Mouse (Mus musculus) neural tube, embryonic 14.5 days (tissue): ENCODE data around the gene Megf8. TPM values are rescaled to one million over a fixed set of nuclear protein-coding genes. Genes with fewer than 3 reads are reported as not detected.
A peak's percentile ranks its signal among the peaks of the same experiment; 100 is the strongest.
"Not testable (repeated sequence)": the region's sequence is repeated elsewhere in the genome, so short reads cannot be mapped to it uniquely, and the experiment has no call there.

Experiments used
- ATAC-seq: fragments of 200-750 bp; cut with Nextera tagmentation; 2 replicates; pipeline ENCODE4 v1.8.0; 2017; ENCODE audit warnings: low read depth, mild to moderate bottlenecking, moderate TSS enrichment, moderate library complexity
- H3K27ac ChIP-seq: fragments of 300-500 bp; sonication (generic); 2 replicates; pipeline ENCODE4 v1.5.1; 2014; ENCODE audit warnings: low read depth, mild to moderate bottlenecking, control low read depth, low read length, moderate library complexity, mixed read lengths
- H3K27me3 ChIP-seq: fragments of 300-500 bp; sonication (generic); 2 replicates; pipeline ENCODE4 v1.6.1; 2014; ENCODE audit warnings: low read length; ENCODE audit not compliant: control insufficient read depth, insufficient read depth
- H3K36me3 ChIP-seq: fragments of 300-500 bp; sonication (generic); 2 replicates; pipeline ENCODE4 v1.6.1; 2014; ENCODE audit warnings: low read length, mixed read lengths; ENCODE audit not compliant: control insufficient read depth, insufficient read depth
- H3K4me1 ChIP-seq: fragments of 300-500 bp; sonication (generic); 2 replicates; pipeline ENCODE4 v1.6.1; 2014; ENCODE audit warnings: low read length; ENCODE audit not compliant: control insufficient read depth, insufficient read depth
- H3K4me2 ChIP-seq: fragments of 300-500 bp; sonication (generic); 2 replicates; pipeline ENCODE4 v1.6.1; 2014; ENCODE audit warnings: mild to moderate bottlenecking, low read depth, low read length, control low read depth
- H3K4me3 ChIP-seq: fragments of 300-500 bp; sonication (generic); 2 replicates; pipeline ENCODE4 v1.5.1; 2014; ENCODE audit warnings: low read depth, low read length, control low read depth, mixed read lengths
- H3K9ac ChIP-seq: fragments of 300-500 bp; sonication (generic); replicated peaks from 2 replicates; pipeline ENCODE4 v1.6.1; 2014; ENCODE audit warnings: low read depth, mild to moderate bottlenecking, control low read depth, low read length, mixed read lengths
- H3K9me3 ChIP-seq: fragments of 300-500 bp; sonication (generic); 2 replicates; pipeline ENCODE4 v1.6.1; 2016; ENCODE audit warnings: low read length; ENCODE audit not compliant: control insufficient read depth
- WGBS: fragments of 180-500 bp; shearing (Covaris S2); extraction: QIAGEN DNeasy Blood & Tissue Kit; methylation state at CpG from one replicate; pipeline ENCODE4 v1.1.7; 2014; 5-methylcytosine and 5-hydroxymethylcytosine counted together
- polyA plus RNA-seq: library from polyadenylated mRNA; unstranded; fragments of >200 nt; fragmentation: Nextera tagmentation; extraction: Ambion mirVana; gene quantifications from 2 replicates; pipeline ENCODE4 v1.2.1, GENCODE M21; 2014

Gene Megf8
- polyA plus RNA-seq, 1 experiment from 2014 or later = 22.6 TPM

DNA sequence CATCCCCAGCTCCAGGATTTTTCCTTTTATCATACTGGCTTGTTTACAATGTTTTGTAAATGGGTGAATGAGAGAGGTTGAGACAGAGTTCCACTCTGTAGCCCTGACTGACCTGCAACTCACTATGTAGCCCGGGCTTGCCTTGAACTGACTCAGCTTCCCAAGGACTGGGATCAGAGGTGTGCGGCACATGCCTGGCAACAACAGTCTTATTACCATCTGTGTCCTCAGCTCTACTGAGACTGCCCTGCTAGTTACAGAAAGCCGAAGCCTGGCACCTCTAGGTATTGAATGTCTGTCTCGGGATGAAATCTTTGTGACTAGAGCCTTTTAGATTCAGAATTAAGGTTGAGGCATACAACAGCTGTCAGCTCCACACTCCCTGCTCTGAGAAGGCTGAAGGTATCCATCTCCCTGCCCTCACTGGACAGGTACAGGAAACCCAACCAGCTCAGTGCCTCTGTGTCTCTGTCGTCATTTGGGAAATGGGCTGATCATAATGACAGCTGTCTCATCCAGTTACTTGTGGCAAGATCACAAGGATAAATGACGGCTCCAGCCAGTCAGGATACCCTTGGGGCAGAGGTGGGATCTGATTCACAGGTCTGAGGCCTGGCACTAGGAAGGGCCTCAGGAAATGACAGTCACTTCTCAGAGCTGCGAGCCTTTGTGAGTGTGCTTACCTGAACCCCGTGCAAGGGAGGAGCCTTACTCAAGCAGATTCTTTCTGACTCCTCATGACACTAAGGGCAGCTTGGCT lies 76.7 kb downstream of the Megf8 start:
- WGBS = 74% methylated on average over 8 of the region's 8 CpGs
- Histone ChIP-seq H3K27ac (no peak overlapping the region), H3K36me3 (no peaks in the 10 kb centered on the region), H3K4me3 (peak overlapping the region; percentile 43), H3K4me2 (peak overlapping the region; percentile 72), H3K27me3 (no peaks in the 10 kb centered on the region), H3K4me1 (peaks cover 30% of the 10 kb centered on the region), H3K9me3 (no peaks in the 10 kb centered on the region), H3K9ac (peak overlapping the region; percentile 50; the same call in 1 of the 2 replicates)
- no peak for ATAC-seq

DNA sequence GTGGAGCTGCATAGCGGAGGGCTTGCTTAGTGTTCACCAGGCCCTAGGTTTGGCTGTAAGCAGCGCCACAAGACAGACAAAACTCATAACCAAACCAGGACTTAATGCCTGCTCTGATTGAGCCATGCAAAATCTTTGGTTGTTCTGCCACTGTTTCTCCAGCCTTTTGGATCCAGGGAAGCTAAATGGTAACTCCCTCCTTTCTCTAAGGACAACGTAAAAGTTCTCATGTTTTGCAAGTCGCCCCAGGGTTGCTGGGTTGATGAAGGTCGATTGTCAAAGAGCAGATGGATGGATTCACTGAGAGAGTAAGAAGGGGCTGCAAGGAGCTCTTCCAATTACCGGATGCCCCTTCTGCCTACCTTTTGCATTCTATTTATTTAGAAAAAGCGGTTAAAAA lies 77.8 kb downstream of the Megf8 start:
- no peak for ATAC-seq
- Histone ChIP-seq H3K4me2 (peak overlapping the region; percentile 72), H3K27me3 (no peaks in the 10 kb centered on the region), H3K9ac (peak overlapping the region; percentile 50), H3K27ac (peak overlapping the region; percentile 55; the same call in 1 of the 2 replicates), H3K9me3 (no peaks in the 10 kb centered on the region), H3K36me3 (no peaks in the 10 kb centered on the region), H3K4me1 (peaks cover 30% of the 10 kb centered on the region), H3K4me3 (peak overlapping the region; percentile 43)
- 12% methylated on average over 7 of the region's 7 CpGs for WGBS

DNA sequence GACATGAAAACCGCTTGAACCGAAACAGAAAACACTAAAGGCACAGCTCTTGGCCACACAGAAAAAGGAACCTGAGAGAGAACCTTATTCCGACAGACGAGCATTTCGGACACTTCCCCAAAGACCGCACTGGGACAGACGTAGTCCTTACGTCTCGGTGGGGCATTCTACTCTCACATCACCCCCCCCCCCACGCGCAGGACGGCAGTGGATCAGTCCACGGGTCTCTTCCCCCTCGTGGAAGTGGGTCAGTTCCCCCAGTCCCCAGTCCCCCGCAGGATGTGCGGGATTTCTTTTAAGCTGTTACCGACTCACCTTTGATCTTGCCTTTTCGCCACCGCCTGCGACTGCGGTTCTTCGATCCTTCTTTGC lies 78.2 kb downstream of the Megf8 start:
- peak overlapping the region; percentile 72 for H3K4me2 ChIP-seq
- H3K27ac ChIP-seq = peak overlapping the region; percentile 55
- H3K4me1 ChIP-seq = peaks cover 26% of the 10 kb centered on the region
- no peaks in the 10 kb centered on the region for H3K9me3 ChIP-seq
- no peaks in the 10 kb centered on the region for H3K27me3 ChIP-seq
- no peaks in the 10 kb centered on the region for H3K36me3 ChIP-seq
- 2% methylated on average over 22 of the region's 22 CpGs for WGBS
- peak; percentile 69 for ATAC-seq
- peak overlapping the region; percentile 50 for H3K9ac ChIP-seq
- peak overlapping the region; percentile 43 for H3K4me3 ChIP-seq

DNA sequence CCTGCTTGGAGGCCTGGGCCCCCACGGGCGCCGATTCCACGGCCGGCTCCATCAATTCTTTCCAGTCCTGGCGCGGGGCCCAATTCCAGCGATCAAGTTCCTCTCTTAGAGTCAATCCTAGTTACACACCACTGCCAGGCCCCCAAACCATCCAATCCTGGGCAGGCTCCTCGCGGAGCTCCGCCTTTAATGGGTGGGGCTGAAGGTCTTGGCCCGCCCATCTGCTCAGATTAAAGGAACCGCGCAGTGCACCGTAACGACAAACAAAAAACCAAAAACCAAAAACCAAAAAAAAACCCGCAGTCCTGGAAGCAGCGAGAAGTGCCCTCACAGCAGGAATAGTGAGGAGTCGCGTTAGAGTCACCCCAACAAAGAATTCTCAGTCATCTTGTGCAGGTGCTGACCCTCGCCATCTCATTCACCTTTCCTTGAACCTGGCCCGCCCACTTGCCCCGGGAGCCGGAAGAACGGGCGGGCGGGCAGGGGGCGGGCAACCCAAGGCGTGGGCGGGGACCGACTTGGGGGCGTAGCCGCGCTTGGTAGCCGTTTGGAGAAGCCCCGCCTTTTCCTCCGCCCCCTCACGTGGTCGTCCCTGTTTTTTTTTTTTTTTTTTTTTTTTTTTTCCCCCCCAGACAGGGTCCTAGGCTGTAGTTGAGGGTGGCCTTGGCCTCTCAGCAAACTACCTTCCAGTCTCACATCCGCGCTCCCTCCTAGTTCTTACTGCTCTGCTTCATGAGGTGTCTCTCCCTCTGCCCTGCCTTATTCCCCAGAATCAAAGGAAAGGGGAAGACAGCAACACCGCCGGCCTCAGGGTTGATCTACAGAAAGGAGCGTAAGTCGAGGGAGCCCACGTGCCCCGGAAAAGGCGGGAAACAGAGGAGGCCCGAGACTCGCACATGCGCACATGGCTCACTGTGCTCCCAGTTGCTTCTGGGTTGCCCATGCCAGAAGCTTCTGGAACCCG lies 78.9 kb downstream of the Megf8 start:
- Histone ChIP-seq H3K4me1 (peaks cover 23% of the 10 kb centered on the region), H3K27ac (peak overlapping the region; percentile 55), H3K4me2 (peak overlapping the region; percentile 72), H3K9ac (peak overlapping the region; percentile 50), H3K4me3 (peak overlapping the region; percentile 43), H3K27me3 (no peaks in the 10 kb centered on the region), H3K36me3 (no peaks in the 10 kb centered on the region), H3K9me3 (no peaks in the 10 kb centered on the region)
- ATAC-seq = peak; percentile 97
- 5% methylated on average over 51 of the region's 52 CpGs for WGBS

DNA sequence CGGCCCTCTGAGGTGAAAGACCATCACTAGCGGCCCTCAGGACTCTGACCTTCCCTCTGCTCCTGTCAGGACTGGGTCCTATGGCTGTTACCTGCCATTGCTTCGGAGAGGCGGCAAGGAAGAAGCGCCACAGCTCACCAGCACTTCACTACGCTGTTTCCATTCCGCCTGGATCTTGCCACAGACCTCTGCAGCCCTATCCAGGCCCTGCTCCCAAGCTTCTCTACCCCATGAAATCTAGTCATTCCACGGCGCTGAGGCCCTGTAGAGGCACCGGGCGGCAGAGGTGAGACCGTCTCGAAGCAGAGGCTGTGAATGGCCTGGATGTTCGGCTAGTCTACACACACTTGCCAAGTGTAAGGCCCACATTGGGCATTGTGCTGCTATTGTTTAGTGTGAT lies 79.7 kb downstream of the Megf8 start:
- peak overlapping the region; percentile 72 for H3K4me2 ChIP-seq
- H3K27ac ChIP-seq = no peak overlapping the region
- no peaks in the 10 kb centered on the region for H3K36me3 ChIP-seq
- peak; percentile 1; the same call in 1 of the 2 replicates for ATAC-seq
- peak overlapping the region; percentile 43; the same call in 1 of the 2 replicates for H3K4me3 ChIP-seq
- H3K9ac ChIP-seq = no peak overlapping the region
- peaks cover 23% of the 10 kb centered on the region for H3K4me1 ChIP-seq
- no peaks in the 10 kb centered on the region for H3K9me3 ChIP-seq
- 87% methylated on average over 14 of the region's 14 CpGs for WGBS
- H3K27me3 ChIP-seq = no peaks in the 10 kb centered on the region

DNA sequence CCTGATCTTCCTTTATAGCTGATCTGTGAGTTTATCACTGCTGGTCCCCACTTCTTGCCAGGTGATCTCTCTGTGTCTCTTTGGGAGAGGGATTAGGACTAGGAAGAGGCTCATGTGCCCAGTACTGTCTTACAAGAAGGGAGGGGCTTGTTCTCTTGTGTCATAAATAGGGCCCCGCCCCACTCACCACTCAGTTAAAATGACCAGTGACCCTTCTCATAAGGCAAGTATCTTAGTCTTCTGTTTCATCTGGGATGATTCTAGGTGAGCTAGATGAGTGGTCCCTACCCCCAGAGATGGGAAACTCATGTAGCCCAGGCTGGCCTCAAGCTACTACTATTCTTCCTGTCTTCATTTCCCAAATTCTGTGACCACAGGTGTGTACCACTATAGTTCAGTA lies 81.6 kb downstream of the Megf8 start, which contains the start of gene Lipe:
TSS of gene Lipe (minus strand) at position 101 of the 400 bp plus-strand sequence.
- Histone ChIP-seq H3K9me3 (no peaks in the 10 kb centered on the region), H3K27me3 (no peaks in the 10 kb centered on the region), H3K27ac (no peak within 1 kb of the TSS), H3K4me2 (no peak within 1 kb of the TSS), H3K4me3 (no peak within 1 kb of the TSS), H3K4me1 (peaks cover 18% of the 10 kb centered on the region), H3K36me3 (no peaks in the 10 kb centered on the region), H3K9ac (no peak within 1 kb of the TSS)
- no peak for ATAC-seq
- WGBS = 100% methylated on average over 1 of the region's 1 CpGs

DNA sequence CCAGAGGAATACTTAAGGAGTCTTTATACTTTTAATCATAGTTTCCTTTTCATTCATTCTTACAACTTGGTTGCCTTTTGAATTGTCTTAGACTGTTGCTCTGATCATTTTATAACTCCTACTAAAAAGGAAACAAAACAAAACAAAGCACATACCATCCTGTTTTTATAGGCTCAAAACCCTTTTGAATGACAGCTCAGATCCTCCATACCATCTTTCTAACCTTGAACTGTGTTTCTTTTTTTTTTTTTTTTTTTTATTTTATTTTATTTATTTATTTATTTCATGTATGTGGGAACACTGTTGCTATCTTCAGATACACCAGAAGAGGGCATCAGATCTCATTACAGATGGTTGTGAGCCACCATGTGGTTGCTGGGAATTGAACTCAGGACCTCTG lies 82.1 kb downstream of the Megf8 start:
- not testable (repeated sequence) for H3K27ac ChIP-seq, H3K36me3 ChIP-seq, H3K4me2 ChIP-seq, H3K9ac ChIP-seq, ATAC-seq, H3K4me3 ChIP-seq, H3K27me3 ChIP-seq, H3K9me3 ChIP-seq
- H3K4me1 ChIP-seq = peaks cover 14% of the 10 kb centered on the region

DNA sequence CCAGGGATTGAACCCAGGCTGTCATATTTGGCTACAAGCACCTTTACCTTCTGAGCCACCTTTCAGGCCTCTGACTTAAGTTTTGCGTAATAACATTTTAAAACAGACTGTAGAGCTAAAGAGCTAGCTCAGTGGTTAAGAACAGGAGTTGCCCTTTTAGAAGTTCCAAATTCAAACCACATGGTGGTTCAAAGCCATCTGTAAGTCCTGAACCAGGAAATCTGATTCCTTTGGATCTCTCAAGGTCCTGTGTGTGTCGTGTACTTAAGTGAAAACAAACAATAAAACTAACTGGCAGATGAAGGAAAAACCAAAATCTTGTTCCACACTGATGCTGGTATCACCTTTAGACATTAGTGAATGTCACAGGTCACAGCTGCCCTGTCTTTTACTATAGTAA lies 84.6 kb downstream of the Megf8 start:
- no peaks in the 10 kb centered on the region for H3K27me3 ChIP-seq
- no peak for ATAC-seq
- H3K36me3 ChIP-seq = no peaks in the 10 kb centered on the region
- no peak overlapping the region for H3K9ac ChIP-seq
- no peaks in the 10 kb centered on the region for H3K4me1 ChIP-seq
- WGBS = 71% methylated on average over 2 of the region's 2 CpGs
- no peaks in the 10 kb centered on the region for H3K9me3 ChIP-seq
- no peak overlapping the region for H3K4me3 ChIP-seq
- no peak overlapping the region for H3K27ac ChIP-seq
- no peak overlapping the region for H3K4me2 ChIP-seq

DNA sequence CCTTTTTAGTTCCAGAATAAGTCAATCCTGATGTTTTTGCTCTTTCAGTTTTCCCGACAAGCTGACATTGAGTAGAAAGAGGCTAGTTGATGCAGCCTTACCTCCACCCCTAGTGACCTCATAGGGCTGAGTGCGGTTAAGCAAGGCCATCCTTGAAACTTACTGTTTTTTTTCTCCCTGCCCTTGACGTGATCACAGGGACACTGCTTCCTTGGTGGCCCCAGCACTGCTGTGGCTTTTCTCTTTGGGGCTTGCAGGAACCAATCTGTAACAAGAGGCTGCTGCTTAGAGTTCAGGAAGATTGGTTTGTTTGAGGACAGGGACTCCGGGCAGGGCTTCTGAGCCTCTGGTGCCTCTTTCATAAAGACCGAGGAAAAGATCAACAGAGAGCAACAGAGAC lies 85.0 kb downstream of the Megf8 start:
- Histone ChIP-seq H3K9ac (no peak overlapping the region), H3K27ac (no peak overlapping the region), H3K9me3 (no peaks in the 10 kb centered on the region), H3K27me3 (no peaks in the 10 kb centered on the region), H3K4me3 (no peak overlapping the region), H3K4me1 (no peaks in the 10 kb centered on the region), H3K4me2 (no peak overlapping the region), H3K36me3 (no peaks in the 10 kb centered on the region)
- ATAC-seq = no peak
- WGBS = 48% methylated on average over 5 of the region's 5 CpGs
